Mouse (Mus musculus): ENCODE results near the gene Rbp1.

Gene Rbp1

GRCm38 (mm10) chr9:98424725-98425210 is 2.0 kb downstream of the Rbp1 start:
- DNase-seq (ENCODE audit: low read depth, low spot score): no peak

- DNase-seq (ENCODE audit: low read depth, low spot score): no peak
Measured at GRCm38 (mm10) chr9:98425351-98425880, 2.7 kb downstream of the Rbp1 start.

- no peak for DNase-seq (ENCODE audit: low read depth, low spot score)
Measured at GRCm38 (mm10) chr9:98427906-98428517, 5.3 kb downstream of the Rbp1 start.

- DNase-seq (ENCODE audit: low read depth, low spot score): no peak
Measured at GRCm38 (mm10) chr9:98428783-98429182, 6.0 kb downstream of the Rbp1 start.

- DNase-seq (ENCODE audit: low read depth, low spot score): no peak
Measured at GRCm38 (mm10) chr9:98429806-98430205, 7.0 kb downstream of the Rbp1 start.

- DNase-seq (ENCODE audit: low read depth, low spot score): no peak
Measured at GRCm38 (mm10) chr9:98430528-98430927, 7.8 kb downstream of the Rbp1 start.

- DNase-seq (ENCODE audit: low read depth, low spot score): no peak
Measured at GRCm38 (mm10) chr9:98433021-98433420, 10.3 kb downstream of the Rbp1 start.

GRCm38 (mm10) chr9:98433956-98434588 is 11.3 kb downstream of the Rbp1 start:
- DNase-seq (ENCODE audit: low read depth, low spot score): no peak

- DNase-seq (ENCODE audit: low read depth, low spot score): no peak
Measured at GRCm38 (mm10) chr9:98437819-98438218, 15.1 kb downstream of the Rbp1 start.

GRCm38 (mm10) chr9:98439091-98439490 is 16.3 kb downstream of the Rbp1 start:
- DNase-seq (ENCODE audit: low read depth, low spot score): no peak

- no peak for DNase-seq (ENCODE audit: low read depth, low spot score)
Measured at GRCm38 (mm10) chr9:98442638-98443037, 19.9 kb downstream of the Rbp1 start.

- no peak for DNase-seq (ENCODE audit: low read depth, low spot score)
Measured at GRCm38 (mm10) chr9:98445359-98446149, 22.8 kb downstream of the Rbp1 start.

- DNase-seq (ENCODE audit: low read depth, low spot score): no peak
Measured at GRCm38 (mm10) chr9:98450976-98451375, 28.2 kb downstream of the Rbp1 start.

- DNase-seq (ENCODE audit: low read depth, low spot score): no peak
Measured at GRCm38 (mm10) chr9:98466709-98467108, 43.9 kb downstream of the Rbp1 start.

- no peak for DNase-seq (ENCODE audit: low read depth, low spot score)
Measured at GRCm38 (mm10) chr9:98480172-98480749, 57.5 kb downstream of the Rbp1 start.

- DNase-seq (ENCODE audit: low read depth, low spot score): no peak
Measured at GRCm38 (mm10) chr9:98482256-98482655, 59.5 kb downstream of the Rbp1 start.

- DNase-seq (ENCODE audit: low read depth, low spot score): no peak
Measured at GRCm38 (mm10) chr9:98485020-98485419, 62.3 kb downstream of the Rbp1 start.

- DNase-seq (ENCODE audit: low read depth, low spot score): no peak
Measured at GRCm38 (mm10) chr9:98485815-98486214, 63.1 kb downstream of the Rbp1 start, which contains the start of gene Rbp2. Gene Rbp2, plus strand, starts transcription at chr9:98486115.

- DNase-seq (ENCODE audit: low read depth, low spot score): no peak
Measured at GRCm38 (mm10) chr9:98487273-98487672, 64.5 kb downstream of the Rbp1 start.

- no peak for DNase-seq (ENCODE audit: low read depth, low spot score)
Measured at GRCm38 (mm10) chr9:98489532-98489931, 66.8 kb downstream of the Rbp1 start.

GRCm38 (mm10) chr9:98490128-98490527 is 67.4 kb downstream of the Rbp1 start:
- no peak for DNase-seq (ENCODE audit: low read depth, low spot score)

GRCm38 (mm10) chr9:98491071-98491470 is 68.3 kb downstream of the Rbp1 start:
- no peak for DNase-seq (ENCODE audit: low read depth, low spot score)

All from retina, adult 2 months (tissue).